Mouse (Mus musculus): Measurements from ENCODE around the gene Vps51.

The Vps51 gene

GRCm38 (mm10) chr19:6079983-6080480 is 3.0 kb upstream of the Vps51 start, which contains the start of gene Tmem262:
Gene Tmem262 (plus strand): TSS chr19:6080033.
- no peak for DNase-seq (ENCODE audit: low spot score)

GRCm38 (mm10) chr19:6073889-6074288 is 3.1 kb downstream of the Vps51 start:
- no peak for DNase-seq (ENCODE audit: low spot score)

- DNase-seq (ENCODE audit: low spot score), result no peak
Observed at GRCm38 (mm10) chr19:6071261-6071660, 5.8 kb downstream of the Vps51 start.

- DNase-seq (ENCODE audit: low spot score), result no peak
Observed at GRCm38 (mm10) chr19:6070571-6071250, 6.3 kb downstream of the Vps51 start.

- no peak for DNase-seq (ENCODE audit: low spot score)
Observed at GRCm38 (mm10) chr19:6069851-6070250, 7.2 kb downstream of the Vps51 start.

GRCm38 (mm10) chr19:6068951-6069350 is 8.1 kb downstream of the Vps51 start:
- DNase-seq (ENCODE audit: low spot score), result no peak

GRCm38 (mm10) chr19:6067724-6068415 is 9.2 kb downstream of the Vps51 start, which contains the start of gene Tm7sf2:
Gene Tm7sf2 (minus strand): TSS chr19:6068373.
- DNase-seq (ENCODE audit: low spot score), result peak; percentile 82

GRCm38 (mm10) chr19:6067011-6067723 is 9.9 kb downstream of the Vps51 start:
- peak; percentile 76 for DNase-seq (ENCODE audit: low spot score)

- DNase-seq (ENCODE audit: low spot score), result no peak
Observed at GRCm38 (mm10) chr19:6066571-6066970, 10.5 kb downstream of the Vps51 start.

- DNase-seq (ENCODE audit: low spot score), result no peak
Observed at GRCm38 (mm10) chr19:6063081-6063480, 13.9 kb downstream of the Vps51 start.

GRCm38 (mm10) chr19:6062418-6062817 is 14.6 kb downstream of the Vps51 start:
- DNase-seq (ENCODE audit: low spot score), result no peak

GRCm38 (mm10) chr19:6061641-6062302 is 15.3 kb downstream of the Vps51 start:
- DNase-seq (ENCODE audit: low spot score), result no peak

- DNase-seq (ENCODE audit: low spot score), result peak; percentile 84
Observed at GRCm38 (mm10) chr19:6061021-6061533, 16.0 kb downstream of the Vps51 start, which contains the start of gene Znhit2. Gene Znhit2 (plus strand): TSS chr19:6061192.

- no peak for DNase-seq (ENCODE audit: low spot score)
Observed at GRCm38 (mm10) chr19:6058966-6059365, 18.1 kb downstream of the Vps51 start.

- no peak for DNase-seq (ENCODE audit: low spot score)
Observed at GRCm38 (mm10) chr19:6058513-6058912, 18.5 kb downstream of the Vps51 start.

- peak; percentile 98 for DNase-seq (ENCODE audit: low spot score)
Observed at GRCm38 (mm10) chr19:6057313-6058096, 19.5 kb downstream of the Vps51 start, which contains the start of the genes Mrpl49 and Fau. Gene Mrpl49 (minus strand): TSS chr19:6057785. Gene Fau (plus strand): TSS chr19:6057844.

- DNase-seq (ENCODE audit: low spot score), result no peak
Observed at GRCm38 (mm10) chr19:6056696-6057095, 20.3 kb downstream of the Vps51 start.

- DNase-seq (ENCODE audit: low spot score), result no peak
Observed at GRCm38 (mm10) chr19:6054296-6054695, 22.7 kb downstream of the Vps51 start.

GRCm38 (mm10) chr19:6052516-6052915 is 24.5 kb downstream of the Vps51 start:
- no peak for DNase-seq (ENCODE audit: low spot score)

GRCm38 (mm10) chr19:6048681-6049410 is 28.2 kb downstream of the Vps51 start:
- DNase-seq (ENCODE audit: low spot score), result no peak
